Mouse (Mus musculus) thymus, adult 2 months (tissue): Measurements from ENCODE around the gene Chrnb1. TPM values are rescaled to one million over a fixed set of nuclear protein-coding genes. Genes with fewer than 3 reads are reported as not detected.
A peak's percentile ranks its signal among the peaks of the same experiment; 100 is the strongest.

ENCODE experiments used
- DNase-seq: peaks from one replicate; pipeline ENCODE4 v3.0.0; 2021
- H3K27ac ChIP-seq: fragments of 200-500 bp; 2 replicates; pipeline ENCODE4 v1.5.1; 2012; ENCODE audit warnings: low read length, control low read depth; ENCODE audit not compliant: control insufficient read depth, insufficient read depth
- H3K27me3 ChIP-seq: fragments of 200-500 bp; 2 replicates; pipeline ENCODE4 v1.6.1; 2012; ENCODE audit warnings: mild to moderate bottlenecking, low read length, moderate library complexity, mixed read lengths; ENCODE audit not compliant: control insufficient read depth, insufficient read depth
- H3K36me3 ChIP-seq: fragments of 200-500 bp; 2 replicates; pipeline ENCODE4 v1.6.1; 2012; ENCODE audit warnings: mild to moderate bottlenecking, low read length, moderate library complexity; ENCODE audit not compliant: control insufficient read depth, insufficient read depth
- H3K4me1 ChIP-seq: fragments of 200-500 bp; replicated peaks from 2 replicates; pipeline ENCODE4 v1.6.1; 2012; ENCODE audit warnings: low read length; ENCODE audit not compliant: control insufficient read depth, insufficient read depth
- H3K4me3 ChIP-seq: fragments of 200-500 bp; 2 replicates; pipeline ENCODE4 v1.5.1; 2012; ENCODE audit warnings: mild to moderate bottlenecking, low read length, control low read depth, moderate library complexity; ENCODE audit not compliant: control insufficient read depth, insufficient read depth
- CTCF ChIP-seq: fragments of 200-500 bp; IDR thresholded peaks from 2 replicates; pipeline ENCODE4 v1.5.1; 2012; ENCODE audit warnings: mild to moderate bottlenecking, control low read depth, low read length, moderate library complexity, borderline replicate concordance; ENCODE audit not compliant: control insufficient read depth, poor library complexity, insufficient read depth; ENCODE audit errors: extremely low read depth
- POLR2A ChIP-seq: fragments of 200-500 bp; IDR thresholded peaks from 2 replicates; pipeline ENCODE4 v1.6.1; 2012; ENCODE audit warnings: mild to moderate bottlenecking, low read length, control low read depth, moderate library complexity; ENCODE audit not compliant: control insufficient read depth, poor library complexity, insufficient read depth; ENCODE audit errors: extremely low read depth
- WGBS: fragments of 180-500 bp; shearing (Covaris S2); methylation state at CpG from one replicate; pipeline ENCODE4 v1.1.7; 2018; 5-methylcytosine and 5-hydroxymethylcytosine counted together
- polyA plus RNA-seq: library from polyadenylated mRNA; depleted of rRNA; stranded (reverse); fragments of >200 nt; gene quantifications from 2 replicates; pipeline ENCODE4 v1.2.3, GENCODE M21; 2012

Chrnb1 gene
- polyA plus RNA-seq, 1 experiment: 15.7 TPM

- Histone ChIP-seq H3K27ac (no peak overlapping the region), H3K36me3 (no peaks in the 10 kb centered on the region), H3K4me3 (no peak overlapping the region), H3K4me1 (peaks cover 28% of the 10 kb centered on the region), H3K27me3 (no peaks in the 10 kb centered on the region)
- 60% methylated on average over 4 of the region's 4 CpGs for WGBS
- no peak for TF ChIP-seq POLR2A
- no peak for TF ChIP-seq CTCF
- DNase-seq: no peak
Observed at GRCm38 (mm10) chr11:69835966-69836335, 40.2 kb upstream of the Chrnb1 start.

GRCm38 (mm10) chr11:69835326-69835965 lies 39.7 kb upstream of the Chrnb1 start:
- no peak for DNase-seq
- WGBS: 88% methylated on average over 9 of the region's 9 CpGs

GRCm38 (mm10) chr11:69834001-69834549 lies 38.3 kb upstream of the Chrnb1 start:
- TF ChIP-seq CTCF (no peak), POLR2A (0 out of 2 replicates have a peak, but pooled peaks have one; percentile 23)
- DNase-seq: peak; percentile 60
- Histone ChIP-seq H3K4me3 (peak overlapping the region; percentile 40), H3K4me1 (peaks cover 26% of the 10 kb centered on the region), H3K36me3 (no peaks in the 10 kb centered on the region), H3K27me3 (no peaks in the 10 kb centered on the region), H3K27ac (no peak overlapping the region)
- 4% methylated on average over 46 of the region's 48 CpGs for WGBS

More at GRCm38 (mm10) chr11:69835326-69835965, 39.7 kb upstream of the Chrnb1 start:
- Histone ChIP-seq H3K4me3 (no peak overlapping the region), H3K36me3 (no peaks in the 10 kb centered on the region), H3K27me3 (no peaks in the 10 kb centered on the region), H3K4me1 (peaks cover 28% of the 10 kb centered on the region), H3K27ac (no peak overlapping the region)
- TF ChIP-seq POLR2A (no peak), CTCF (no peak)

- Histone ChIP-seq H3K4me3 (peak overlapping the region; percentile 40), H3K4me1 (peaks cover 22% of the 10 kb centered on the region), H3K27ac (no peak overlapping the region), H3K36me3 (no peaks in the 10 kb centered on the region), H3K27me3 (no peaks in the 10 kb centered on the region)
- no peak for DNase-seq
- TF ChIP-seq CTCF: no peak
- 43% methylated on average over 8 of the region's 8 CpGs for WGBS
Observed at GRCm38 (mm10) chr11:69833554-69833953, 37.8 kb upstream of the Chrnb1 start.

GRCm38 (mm10) chr11:69828832-69829231 lies 33.1 kb upstream of the Chrnb1 start:
- Histone ChIP-seq H3K27ac (no peak overlapping the region), H3K4me3 (no peak overlapping the region), H3K27me3 (no peaks in the 10 kb centered on the region), H3K36me3 (no peaks in the 10 kb centered on the region), H3K4me1 (peaks cover 5% of the 10 kb centered on the region)
- no peak for TF ChIP-seq POLR2A
- TF ChIP-seq CTCF: no peak
- 95% methylated on average over 5 of the region's 5 CpGs for WGBS
- DNase-seq: no peak

- DNase-seq: no peak
- Histone ChIP-seq H3K27me3 (no peaks in the 10 kb centered on the region), H3K36me3 (no peaks in the 10 kb centered on the region), H3K27ac (no peak overlapping the region), H3K4me1 (no peaks in the 10 kb centered on the region), H3K4me3 (no peak overlapping the region)
- no peak for TF ChIP-seq POLR2A
- TF ChIP-seq CTCF: no peak
- 89% methylated on average over 2 of the region's 2 CpGs for WGBS
Observed at GRCm38 (mm10) chr11:69823456-69823855, 27.7 kb upstream of the Chrnb1 start.
